Mouse (Mus musculus) lung, postnatal 14 days (tissue): ENCODE results near the gene Glod4.

Source experiments
- DNase-seq: peaks from one replicate; pipeline ENCODE4 v3.0.0; 2021

Glod4 gene

GRCm38 (mm10) chr11:76196977-76197469 lies 46.5 kb downstream of the Glod4 start:
- DNase-seq = no peak

DNA sequence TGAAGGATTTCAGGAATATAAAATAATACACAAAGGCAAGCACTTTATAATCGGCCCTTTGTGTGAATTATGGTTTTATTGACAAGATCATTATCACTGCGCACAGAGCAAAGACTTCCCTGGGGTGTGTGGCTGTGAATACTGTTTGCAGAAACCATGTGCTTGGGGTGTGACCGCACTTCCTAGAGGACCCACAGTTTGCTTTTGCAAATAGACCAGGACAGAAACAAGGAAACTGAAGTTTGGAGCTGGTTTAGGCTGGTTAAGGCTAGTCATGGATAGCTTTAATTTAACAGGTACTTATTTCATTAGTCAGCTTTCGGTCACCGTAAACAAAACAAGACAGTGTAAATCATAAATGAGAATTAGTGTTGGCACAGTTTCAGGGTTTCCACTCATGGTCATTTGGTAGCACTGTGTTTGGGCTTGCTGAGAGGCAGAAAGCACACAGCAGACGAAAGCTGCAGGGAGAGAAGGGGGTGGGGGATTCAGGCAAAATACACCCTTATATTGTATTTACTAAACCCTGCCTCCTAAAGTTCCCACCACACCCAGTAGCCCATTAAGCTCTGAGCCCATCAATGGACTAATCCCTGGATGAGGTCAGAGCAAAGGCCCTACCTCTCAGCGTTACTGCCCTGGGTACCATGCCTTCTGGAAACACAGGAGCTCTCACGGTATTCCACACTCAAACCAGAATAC lies 47.1 kb downstream of the Glod4 start:
- DNase-seq = no peak

DNA sequence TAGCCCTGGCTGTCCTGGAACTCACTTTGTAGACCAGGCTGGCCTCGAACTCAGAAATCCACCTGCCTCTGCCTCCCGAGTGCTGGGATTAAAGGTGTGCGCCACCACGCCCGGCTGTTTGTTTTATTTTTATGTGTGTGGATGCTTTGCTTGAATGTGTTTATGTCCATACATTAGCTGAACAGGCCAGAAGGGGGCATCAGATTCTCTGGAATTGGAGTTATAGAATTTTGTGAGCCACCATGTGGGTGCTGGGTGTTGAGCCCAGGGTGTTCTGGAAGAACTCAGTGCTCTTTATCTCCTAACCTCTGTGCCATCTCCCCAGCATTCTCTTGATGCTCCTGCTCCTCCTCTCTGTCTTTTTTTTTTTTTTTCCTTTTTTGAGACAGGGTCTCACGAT lies 56.6 kb downstream of the Glod4 start:
- DNase-seq = no peak

DNA sequence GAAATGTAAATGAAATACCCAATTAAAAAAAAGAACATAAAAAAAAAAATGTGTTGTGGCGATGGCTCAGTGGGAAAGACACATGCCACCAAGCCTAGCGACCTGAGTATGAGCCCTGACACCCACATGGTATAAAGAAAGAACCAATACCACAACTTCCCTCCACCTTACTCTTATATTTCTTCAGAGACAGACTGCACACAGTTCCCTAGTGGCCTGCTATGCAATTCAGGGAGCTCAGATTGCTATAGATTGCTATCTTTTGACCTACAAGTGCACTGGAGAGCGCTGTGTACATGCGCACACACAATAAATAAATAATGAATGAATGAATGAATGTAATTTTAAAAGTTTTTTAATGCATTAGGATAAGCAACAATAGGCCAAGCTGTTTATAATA lies 59.8 kb downstream of the Glod4 start:
- no peak for DNase-seq

DNA sequence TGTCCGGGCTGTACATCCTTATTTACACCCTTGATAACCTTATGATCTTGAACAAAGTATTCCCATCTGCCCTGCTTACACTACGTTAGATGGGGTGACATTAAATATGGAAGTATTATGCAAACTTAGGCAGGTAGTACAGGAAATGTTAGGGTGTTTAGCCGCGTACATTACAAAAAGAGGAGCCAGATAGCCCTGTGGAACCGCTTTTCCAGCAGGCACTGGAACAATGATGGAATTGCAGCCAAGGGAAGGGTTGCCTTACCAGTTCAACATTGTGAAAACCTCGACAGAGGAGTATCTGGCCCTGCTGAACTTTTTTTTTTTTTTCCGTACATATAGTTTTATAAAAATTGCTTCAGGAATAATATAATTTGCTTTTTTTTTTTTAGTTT lies 63.4 kb downstream of the Glod4 start:
- DNase-seq = no peak

- DNase-seq = peak; percentile 91
Measured at GRCm38 (mm10) chr11:76179495-76180145, 63.9 kb downstream of the Glod4 start, which contains the start of the genes Vps53 and Fam57a. Gene Vps53, minus strand, starts transcription at chr11:76179647. Gene Fam57a, plus strand, starts transcription at chr11:76179671.

- DNase-seq = peak; percentile 15
Measured at GRCm38 (mm10) chr11:76178726-76179494, 64.6 kb downstream of the Glod4 start.

DNA sequence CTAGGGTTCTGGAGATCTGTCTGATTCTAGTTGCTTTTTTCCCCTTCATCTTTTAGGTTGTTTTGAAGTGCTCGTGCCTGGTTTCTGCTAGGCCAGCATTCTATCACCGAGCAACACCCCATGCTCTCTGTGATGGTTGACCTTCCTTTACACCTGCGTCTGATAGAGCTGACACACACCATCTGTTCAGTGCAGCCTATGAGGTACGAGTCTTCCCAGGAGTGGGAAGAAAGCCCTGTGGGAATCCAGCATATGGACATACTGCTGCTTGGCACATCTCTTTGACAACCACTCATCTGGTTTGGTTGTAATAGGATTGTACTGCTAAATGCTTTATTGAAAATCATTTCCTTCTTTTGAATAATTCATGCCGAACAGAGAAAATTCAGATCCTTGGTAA lies 73.3 kb downstream of the Glod4 start:
- DNase-seq = no peak

- no peak for DNase-seq
Measured at GRCm38 (mm10) chr11:76168976-76169375, 74.5 kb downstream of the Glod4 start.

GRCm38 (mm10) chr11:76167079-76167765 lies 76.3 kb downstream of the Glod4 start:
- peak; percentile 87 for DNase-seq

DNA sequence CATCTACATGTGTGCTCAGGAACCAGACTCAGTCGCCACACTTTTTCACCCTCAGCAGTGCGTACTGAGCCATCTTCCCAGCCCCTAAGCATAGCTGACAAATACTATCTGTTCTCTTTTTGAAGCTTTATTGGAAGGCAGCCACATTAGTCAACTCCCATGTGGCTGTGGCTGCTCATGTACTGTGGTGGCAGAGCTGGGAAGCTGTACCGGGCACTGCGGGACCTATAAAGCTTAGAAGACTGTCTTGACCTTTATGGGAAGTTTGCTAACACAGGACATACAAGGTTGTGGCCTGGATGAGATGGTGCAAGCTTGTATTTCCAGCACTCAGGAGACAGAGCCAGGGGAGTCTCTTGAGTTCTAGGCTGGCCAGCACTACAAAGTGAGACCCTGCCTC lies 76.9 kb downstream of the Glod4 start:
- no peak for DNase-seq

DNA sequence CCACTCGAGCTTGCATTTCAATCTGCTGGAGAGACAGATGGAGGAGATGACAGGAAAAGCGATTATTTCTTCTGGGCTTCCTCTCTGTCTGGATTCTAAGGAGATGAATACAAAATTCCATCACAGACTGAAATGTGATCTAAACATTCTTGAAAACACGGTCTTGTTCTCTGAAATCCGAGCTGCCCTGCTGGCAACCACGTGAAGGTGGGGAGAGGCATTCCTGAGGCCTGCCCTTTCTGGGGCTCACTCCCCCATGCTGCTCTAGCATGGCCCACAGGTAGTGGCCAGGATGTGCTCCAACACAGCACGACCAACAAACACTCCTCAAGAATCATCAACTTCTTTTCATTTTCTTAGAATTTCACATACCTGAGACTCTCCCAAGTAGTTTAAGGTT lies 83.3 kb downstream of the Glod4 start:
- no peak for DNase-seq

DNA sequence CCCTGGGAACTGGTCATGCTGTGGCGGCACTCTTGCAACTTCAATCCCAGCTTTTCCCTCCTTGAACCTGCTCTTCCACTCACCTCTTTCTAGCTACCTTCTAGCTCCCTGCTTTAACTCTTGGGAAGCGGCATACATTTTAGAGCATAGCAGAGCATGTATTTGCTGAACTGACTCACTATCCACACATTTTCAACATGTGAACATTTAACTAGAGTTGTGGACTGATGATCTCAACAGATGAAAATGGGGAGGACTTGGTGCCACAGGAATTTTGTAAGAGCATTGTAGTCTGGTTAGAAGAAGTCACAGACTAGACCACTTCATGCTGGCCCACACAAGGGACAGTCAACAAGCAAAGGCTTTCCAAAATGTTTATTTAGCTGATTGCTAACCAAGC lies 85.2 kb downstream of the Glod4 start:
- DNase-seq = no peak

DNA sequence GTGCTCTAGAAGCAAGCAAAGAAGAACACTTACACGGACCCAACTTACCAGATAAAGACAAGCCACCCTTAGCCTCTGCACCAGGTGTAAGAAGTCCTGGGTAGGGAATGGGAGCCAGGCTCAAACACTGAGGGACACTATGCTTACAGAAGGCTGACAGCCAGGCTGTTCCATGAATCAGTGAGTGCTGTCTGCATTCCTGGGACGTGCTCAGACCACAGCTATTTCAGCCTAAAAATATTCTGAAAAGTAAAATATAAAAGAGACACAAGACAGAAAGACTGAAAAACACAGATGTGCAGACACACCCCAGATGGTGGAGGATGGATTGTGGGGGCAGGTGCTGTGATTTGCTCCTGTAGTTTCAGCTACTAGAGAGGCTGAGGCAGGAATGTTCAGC lies 88.7 kb downstream of the Glod4 start:
- no peak for DNase-seq

DNA sequence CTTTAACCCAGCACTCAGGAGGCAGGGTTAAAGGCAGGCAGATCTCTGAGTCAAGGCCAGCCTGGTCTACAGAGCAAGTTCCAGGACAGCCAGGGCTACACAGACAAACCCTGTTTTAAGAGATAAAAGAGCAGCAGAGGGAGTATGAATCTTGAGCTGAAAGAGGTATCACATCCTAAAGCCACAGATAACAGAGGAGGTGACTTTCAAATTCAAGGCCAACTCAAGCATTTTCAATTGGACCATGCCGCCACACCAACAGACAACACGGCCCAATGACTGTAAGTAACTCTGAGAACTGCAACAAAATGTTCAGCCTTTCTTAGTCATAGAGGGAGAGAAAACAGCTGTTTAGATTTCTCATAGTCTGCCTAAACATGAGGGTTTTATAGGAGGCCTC lies 89.3 kb downstream of the Glod4 start:
- DNase-seq = no peak

- no peak for DNase-seq
Measured at GRCm38 (mm10) chr11:76153236-76153951, 90.1 kb downstream of the Glod4 start.

DNA sequence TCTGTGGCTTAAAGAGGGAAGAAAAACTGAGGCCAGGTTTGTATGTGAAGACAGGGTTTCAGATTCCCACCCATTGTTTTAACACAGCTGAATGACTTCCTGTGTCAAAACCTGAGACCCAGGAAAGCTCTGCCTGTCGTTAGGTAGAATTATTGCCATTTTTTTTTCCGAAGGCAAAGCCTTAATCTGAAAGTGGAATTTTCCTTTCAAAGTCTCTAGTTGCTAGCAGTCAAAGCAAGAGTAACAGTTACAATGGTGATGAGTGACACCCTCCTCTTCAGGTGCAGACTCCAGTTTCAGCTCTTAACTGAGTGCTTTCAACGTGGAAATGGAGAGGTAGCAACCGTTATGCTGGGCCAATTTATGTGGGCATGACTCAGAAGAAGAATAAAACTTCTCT lies 92.5 kb downstream of the Glod4 start:
- DNase-seq = no peak

DNA sequence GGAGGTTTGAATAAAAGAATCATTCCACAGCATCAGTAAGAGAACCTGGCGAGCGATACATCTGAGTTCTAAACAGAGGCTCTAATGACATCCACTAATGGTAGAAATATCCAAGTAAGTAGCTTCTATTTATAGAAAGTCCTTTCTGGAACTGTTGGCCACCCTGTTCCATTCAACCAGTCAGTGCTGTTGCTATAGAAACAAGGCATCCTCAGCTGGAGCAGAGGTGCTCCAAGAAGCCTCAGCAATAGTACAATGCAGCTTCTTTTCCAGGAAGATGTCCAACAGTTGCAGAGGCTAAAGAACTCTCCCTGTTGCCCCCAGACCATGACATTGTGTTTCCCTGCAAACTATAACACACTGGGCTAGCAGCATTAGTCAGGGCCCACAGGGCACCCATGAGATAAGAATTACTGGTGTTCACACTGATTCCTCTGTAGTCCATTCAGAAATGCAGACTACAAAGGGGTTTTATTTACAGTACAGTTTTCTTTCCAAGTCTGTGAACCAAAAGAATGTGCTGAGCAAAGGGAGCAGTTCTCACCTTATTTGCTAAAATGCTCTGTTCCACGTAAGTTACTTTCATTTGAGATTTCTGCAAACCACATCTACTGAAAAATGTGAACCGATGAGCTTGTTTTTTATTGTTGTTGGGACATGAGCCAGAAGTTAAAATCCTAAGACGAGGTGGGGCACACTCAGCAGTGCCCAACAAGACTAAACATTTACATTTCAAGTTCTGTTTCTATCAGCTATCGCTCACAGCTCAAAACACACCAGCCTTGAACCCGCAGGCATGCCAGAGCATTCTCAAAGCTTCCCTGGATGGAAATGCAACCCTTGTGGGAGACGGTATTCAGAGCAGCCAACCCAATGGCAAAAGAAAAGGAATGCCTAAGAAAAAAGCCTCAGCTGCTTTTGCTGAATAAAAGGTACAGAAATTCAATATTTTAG lies 95.2 kb downstream of the Glod4 start:
- DNase-seq = no peak

GRCm38 (mm10) chr11:76146187-76147010 lies 97.1 kb downstream of the Glod4 start:
- DNase-seq = no peak

DNA sequence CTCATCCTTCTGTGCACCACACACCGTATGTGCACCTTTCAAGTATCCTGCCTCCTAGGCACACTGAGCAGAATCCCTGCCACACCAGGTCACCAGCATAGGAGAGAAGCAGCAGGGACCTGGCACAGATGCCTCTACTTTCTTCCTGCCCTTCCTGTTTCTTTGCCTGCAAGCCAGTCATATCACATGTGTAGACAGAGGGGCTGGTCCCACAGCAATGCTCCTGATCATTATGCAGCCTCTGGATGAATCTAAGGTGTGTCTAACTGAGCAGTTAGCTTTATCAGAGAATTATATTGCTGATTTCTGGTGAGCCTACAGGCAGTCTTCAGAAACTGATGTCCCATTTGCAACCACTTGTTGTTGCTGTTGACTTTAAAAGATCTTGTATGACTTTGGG lies 98.4 kb downstream of the Glod4 start:
- no peak for DNase-seq
